Mouse (Mus musculus) lung, postnatal 25 days (tissue): ENCODE data around the gene Siae.

ENCODE experiments used
- DNase-seq: peaks from one replicate; pipeline ENCODE4 v3.0.0; 2022; ENCODE audit warnings: low spot score

Siae gene

GRCm38 (mm10) chr9:37681123-37681522 lies 125.6 kb downstream of the Siae start:
- DNase-seq: no peak

GRCm38 (mm10) chr9:37687288-37687940 lies 131.9 kb downstream of the Siae start:
- DNase-seq: no peak

GRCm38 (mm10) chr9:37687941-37688303 lies 132.4 kb downstream of the Siae start:
- no peak for DNase-seq

- DNase-seq: no peak
Observed at GRCm38 (mm10) chr9:37689970-37690686, 134.6 kb downstream of the Siae start.
